Mouse (Mus musculus): ENCODE data around the gene Ankrd24. TPM values are rescaled to one million over a fixed set of nuclear protein-coding genes. Genes with fewer than 3 reads are reported as not detected.
A peak's percentile ranks its signal among the peaks of the same experiment; 100 is the strongest.
"Not testable (repeated sequence)": the region's sequence is repeated elsewhere in the genome, so short reads cannot be mapped to it uniquely, and the experiment has no call there.

The Ankrd24 gene
- total RNA-seq, 1 experiment from 2014 or later: 0.58 TPM

GRCm38 (mm10) chr10:81641566-81641965 is 13.2 kb downstream of the Ankrd24 start:
- ATAC-seq (ENCODE audit: extremely low read depth, insufficient number of reproducible peaks, low FRiP score, poor library complexity, severe bottlenecking): no peak

- ATAC-seq (ENCODE audit: extremely low read depth, insufficient number of reproducible peaks, low FRiP score, poor library complexity, severe bottlenecking): no peak
Measured at GRCm38 (mm10) chr10:81641978-81642647, 13.8 kb downstream of the Ankrd24 start.

GRCm38 (mm10) chr10:81642648-81643448 is 14.5 kb downstream of the Ankrd24 start:
- 0 out of 2 replicates have a peak, but pooled peaks have one; percentile 2 for ATAC-seq (ENCODE audit: extremely low read depth, insufficient number of reproducible peaks, low FRiP score, poor library complexity, severe bottlenecking)

- peak; percentile 77 for ATAC-seq (ENCODE audit: extremely low read depth, insufficient number of reproducible peaks, low FRiP score, poor library complexity, severe bottlenecking)
Measured at GRCm38 (mm10) chr10:81643449-81644055, 15.2 kb downstream of the Ankrd24 start.

- no peak for ATAC-seq (ENCODE audit: extremely low read depth, insufficient number of reproducible peaks, low FRiP score, poor library complexity, severe bottlenecking)
Measured at GRCm38 (mm10) chr10:81644162-81644561, 15.8 kb downstream of the Ankrd24 start.

GRCm38 (mm10) chr10:81644716-81645115 is 16.4 kb downstream of the Ankrd24 start:
- no peak for ATAC-seq (ENCODE audit: extremely low read depth, insufficient number of reproducible peaks, low FRiP score, poor library complexity, severe bottlenecking)

- ATAC-seq (ENCODE audit: extremely low read depth, insufficient number of reproducible peaks, low FRiP score, poor library complexity, severe bottlenecking): no peak
Measured at GRCm38 (mm10) chr10:81645391-81645790, 17.1 kb downstream of the Ankrd24 start.

GRCm38 (mm10) chr10:81646015-81646555 is 17.7 kb downstream of the Ankrd24 start:
- no peak for ATAC-seq (ENCODE audit: extremely low read depth, insufficient number of reproducible peaks, low FRiP score, poor library complexity, severe bottlenecking)

- ATAC-seq (ENCODE audit: extremely low read depth, insufficient number of reproducible peaks, low FRiP score, poor library complexity, severe bottlenecking): peak; percentile 96
Measured at GRCm38 (mm10) chr10:81648803-81649775, 20.7 kb downstream of the Ankrd24 start, which contains the start of gene Gm10778. Gene Gm10778 (plus strand): TSS chr10:81649059.

GRCm38 (mm10) chr10:81655178-81655577 is 26.8 kb downstream of the Ankrd24 start:
- no peak for ATAC-seq (ENCODE audit: extremely low read depth, insufficient number of reproducible peaks, low FRiP score, poor library complexity, severe bottlenecking)

- no peak for ATAC-seq (ENCODE audit: extremely low read depth, insufficient number of reproducible peaks, low FRiP score, poor library complexity, severe bottlenecking)
Measured at GRCm38 (mm10) chr10:81656174-81656573, 27.8 kb downstream of the Ankrd24 start.

- ATAC-seq (ENCODE audit: extremely low read depth, insufficient number of reproducible peaks, low FRiP score, poor library complexity, severe bottlenecking): not testable (repeated sequence)
Measured at GRCm38 (mm10) chr10:81687114-81687513, 58.8 kb downstream of the Ankrd24 start.

Other genes with a start within 250 kb of the Ankrd24 start
- gene Dohh, start 244.1 kb upstream of the Ankrd24 start, total RNA-seq (2017): 11.2 and 16.9 TPM in 2 replicates
- 3.1 and 5.6 TPM in 2 replicates for gene Gm48551, start 244.1 kb upstream of the Ankrd24 start, total RNA-seq (2017)
- 2.2 TPM in 1 of 2 replicates, not detected in the other for gene Gm48552, start 239.5 kb upstream of the Ankrd24 start, total RNA-seq (2017)
- 2.5 and 2.6 TPM in 2 replicates for gene Smim24, start 235.5 kb upstream of the Ankrd24 start, total RNA-seq (2017)
- 8.3 and 12.2 TPM in 2 replicates for gene Nfic, start 172.9 kb upstream of the Ankrd24 start, total RNA-seq (2017)
- not detected in 2 replicates for gene Celf5, start 145.8 kb upstream of the Ankrd24 start, total RNA-seq (2017)
- gene Ncln, start 132.1 kb upstream of the Ankrd24 start, total RNA-seq (2017): 148 and 149 TPM in 2 replicates
- 61.1 and 63.1 TPM in 2 replicates for gene S1pr4, start 128.4 kb upstream of the Ankrd24 start, total RNA-seq (2017)
- 12.6 and 13.4 TPM in 2 replicates for gene Gna15, start 104.3 kb upstream of the Ankrd24 start, total RNA-seq (2017)
- 13.5 and 27.0 TPM in 2 replicates for gene Gna11, start 83.3 kb upstream of the Ankrd24 start, total RNA-seq (2017)
- 276 and 331 TPM in 2 replicates for gene Aes, start 69.1 kb upstream of the Ankrd24 start, total RNA-seq (2017)
- gene Tle2, start 54.0 kb upstream of the Ankrd24 start, total RNA-seq (2017): 1.5 and 2.6 TPM in 2 replicates
- 1.9 TPM in 1 of 2 replicates, not detected in the other for gene Tle6, start 27.5 kb upstream of the Ankrd24 start, total RNA-seq (2017)
- 5.0 and 5.8 TPM in 2 replicates for gene BC025920, start 22.3 kb upstream of the Ankrd24 start, total RNA-seq (2017)
- gene Sirt6, start 743 bp upstream of the Ankrd24 start, total RNA-seq (2017): 5.6 and 6.4 TPM in 2 replicates
- gene Gm10778, start 20.5 kb downstream of the Ankrd24 start, total RNA-seq (2017): 7.9 and 9.8 TPM in 2 replicates
- gene Zfp433, start 76.3 kb downstream of the Ankrd24 start, total RNA-seq (2017): 11.8 and 21.3 TPM in 2 replicates
- gene Gm3055, start 142.6 kb downstream of the Ankrd24 start, total RNA-seq (2017): 5.6 and 11.2 TPM in 2 replicates
- gene Gm4767, start 183.6 kb downstream of the Ankrd24 start, total RNA-seq (2017): 1.0 and 2.8 TPM in 2 replicates
- gene Gm32687, start 235.4 kb downstream of the Ankrd24 start, total RNA-seq (2017): 6.4 and 7.4 TPM in 2 replicates